Mouse (Mus musculus): ENCODE results near the gene Rad9b.
A peak's percentile ranks its signal among the peaks of the same experiment; 100 is the strongest.

- TF ChIP-seq POLR2A (IDR thresholded peaks at IDR 0.05; ENCODE audit: extremely low read depth, insufficient read depth, low read length) (no peak), CTCF (IDR thresholded peaks at IDR 0.05; ENCODE audit: extremely low read depth, insufficient read depth, low read length) (peak; percentile 27; the same call in 1 of the 2 replicates)
Observed at GRCm38 (mm10) chr5:122314966-122315667, 38.9 kb downstream of the Rad9b start.
